Mouse (Mus musculus): ENCODE data around the gene Lig3.

Gene Lig3

GRCm38 (mm10) chr11:82780983-82781903, at the start of gene Lig3:
TSS of gene Lig3 (plus strand) at chr11:82781108.
- DNase-seq (ENCODE audit: low read depth, low spot score): peak; percentile 74

DNA sequence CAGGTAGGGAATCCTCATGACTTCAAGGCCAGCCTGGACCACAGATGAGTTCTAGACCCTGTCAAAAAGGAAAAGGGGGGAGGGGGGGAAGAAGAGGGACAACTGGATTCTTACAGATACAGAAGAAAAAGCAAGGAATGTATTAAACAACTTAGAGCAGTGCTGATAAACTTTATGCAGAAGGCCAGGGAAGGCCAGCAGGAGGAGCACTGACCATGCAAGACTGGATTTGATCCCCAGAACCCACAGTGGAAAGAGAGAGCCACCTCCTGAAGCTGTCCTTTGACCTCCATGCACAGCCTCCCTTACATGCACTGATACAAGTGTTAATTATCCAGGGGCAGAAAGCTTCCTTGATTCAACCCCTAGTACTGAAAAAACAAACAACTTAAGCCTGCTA, 46.7 kb upstream of the Lig3 start:
- no peak for DNase-seq (ENCODE audit: low read depth, low spot score)

- DNase-seq (ENCODE audit: low read depth, low spot score): no peak
Observed at GRCm38 (mm10) chr11:82739006-82739405, 41.9 kb upstream of the Lig3 start.

GRCm38 (mm10) chr11:82746138-82746537, 34.8 kb upstream of the Lig3 start:
- DNase-seq (ENCODE audit: low read depth, low spot score): peak; percentile 53

GRCm38 (mm10) chr11:82746857-82747366, 34.0 kb upstream of the Lig3 start:
- DNase-seq (ENCODE audit: low read depth, low spot score): no peak

- DNase-seq (ENCODE audit: low read depth, low spot score): no peak
Observed at GRCm38 (mm10) chr11:82752349-82753115, 28.4 kb upstream of the Lig3 start.

DNA sequence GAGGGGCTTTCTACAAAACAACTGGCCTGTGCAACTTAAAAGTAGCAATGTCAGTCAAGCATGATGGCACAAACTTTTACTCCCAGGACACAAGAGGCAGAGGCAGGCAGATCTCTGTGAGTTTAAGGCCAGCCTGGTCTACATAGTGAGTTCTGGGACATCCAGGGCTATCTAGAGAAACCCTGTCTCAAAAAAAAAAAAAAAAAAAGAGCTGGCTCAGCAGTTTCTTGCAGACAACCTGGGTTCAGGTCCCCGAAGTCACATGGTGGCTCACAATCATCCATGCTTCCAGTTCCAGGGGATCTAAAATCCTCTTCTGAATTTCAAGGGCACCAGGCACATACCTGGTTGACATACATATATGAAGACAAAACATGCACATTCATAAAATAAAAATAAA, 25.0 kb upstream of the Lig3 start:
- DNase-seq (ENCODE audit: low read depth, low spot score): no peak

DNA sequence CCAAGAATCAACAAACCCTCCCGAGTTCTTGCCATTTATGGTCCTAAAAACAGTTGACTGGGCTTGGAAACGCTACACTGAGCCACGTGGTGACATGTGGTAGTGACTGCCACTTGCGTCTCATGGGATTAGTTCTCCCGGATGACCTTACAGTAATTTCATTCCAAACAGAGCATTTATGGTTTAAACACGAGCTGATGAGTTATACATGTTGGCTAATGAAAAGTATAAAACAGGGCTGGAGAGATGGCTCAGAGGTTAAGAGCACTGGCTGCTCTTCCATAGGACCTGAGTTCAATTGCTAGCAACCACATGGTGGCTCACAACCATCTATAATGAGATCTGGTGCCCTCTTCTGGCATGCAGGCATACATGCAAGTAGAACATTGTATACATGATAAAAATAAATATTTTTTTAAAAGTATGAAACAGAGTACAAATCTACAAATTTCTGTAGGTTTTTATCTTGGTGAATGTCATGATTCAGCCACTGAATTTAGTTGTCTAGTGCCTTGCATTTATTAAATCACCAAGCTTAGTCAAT, 18.6 kb upstream of the Lig3 start:
- DNase-seq (ENCODE audit: low read depth, low spot score): no peak

DNA sequence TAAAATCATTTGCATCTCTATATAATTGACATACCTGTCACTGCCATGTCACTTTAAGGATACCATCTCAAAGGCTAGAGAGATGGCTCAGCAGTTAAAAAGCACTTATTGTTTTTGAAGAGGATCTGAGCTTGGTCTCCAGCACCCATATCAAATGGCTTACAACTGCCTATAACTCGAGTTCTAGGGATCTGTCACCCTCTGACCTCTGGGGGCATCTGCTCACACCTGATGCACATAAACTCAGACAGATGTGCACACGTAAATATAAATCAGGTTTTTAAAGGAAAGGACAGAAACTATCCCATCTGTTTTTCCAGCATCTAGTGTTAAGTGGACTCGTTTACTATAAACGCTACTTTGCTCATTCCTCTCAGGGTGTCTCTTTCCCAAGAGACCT, 17.6 kb upstream of the Lig3 start:
- no peak for DNase-seq (ENCODE audit: low read depth, low spot score)

DNA sequence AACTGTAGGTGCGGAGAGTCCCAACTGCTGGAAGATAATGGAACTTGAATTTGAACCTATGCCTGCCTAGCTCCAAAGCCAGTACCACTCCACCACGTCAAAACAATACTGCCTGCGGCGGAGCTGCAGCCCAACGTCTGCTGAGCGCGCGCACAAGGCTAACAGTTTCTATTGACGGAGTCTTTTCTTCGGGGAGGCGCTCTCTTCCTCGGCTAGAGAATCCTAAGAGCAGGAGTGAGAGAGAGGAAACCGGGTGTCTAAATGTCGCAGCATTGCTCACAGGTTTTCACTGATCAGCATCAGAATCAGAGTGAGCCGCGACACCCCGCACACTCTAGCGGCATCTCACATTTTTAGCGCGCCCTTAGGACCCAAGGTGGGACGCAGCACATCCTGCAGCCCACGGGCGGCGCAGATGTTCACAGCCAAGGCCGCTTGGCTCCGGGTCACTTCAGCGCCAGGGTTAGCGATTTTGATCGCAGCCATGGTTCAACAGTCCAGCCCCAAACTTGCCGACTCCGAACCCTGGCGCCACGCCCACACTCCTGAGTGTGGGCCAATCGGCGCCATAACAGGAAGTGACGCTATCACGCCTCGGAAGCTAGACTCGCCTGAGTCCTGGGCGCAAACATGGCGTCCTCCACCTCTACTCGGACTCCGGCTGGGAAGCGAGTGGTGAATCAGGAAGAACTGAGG, 17.0 kb upstream of the Lig3 start, which contains the start of the genes Cct6b and Zfp830:
Gene Cct6b (minus strand): TSS at position 580 of the 696 bp plus-strand sequence.
Gene Zfp830 (plus strand): TSS at position 604 of the 696 bp plus-strand sequence.
- DNase-seq (ENCODE audit: low read depth, low spot score): peak; percentile 90

DNA sequence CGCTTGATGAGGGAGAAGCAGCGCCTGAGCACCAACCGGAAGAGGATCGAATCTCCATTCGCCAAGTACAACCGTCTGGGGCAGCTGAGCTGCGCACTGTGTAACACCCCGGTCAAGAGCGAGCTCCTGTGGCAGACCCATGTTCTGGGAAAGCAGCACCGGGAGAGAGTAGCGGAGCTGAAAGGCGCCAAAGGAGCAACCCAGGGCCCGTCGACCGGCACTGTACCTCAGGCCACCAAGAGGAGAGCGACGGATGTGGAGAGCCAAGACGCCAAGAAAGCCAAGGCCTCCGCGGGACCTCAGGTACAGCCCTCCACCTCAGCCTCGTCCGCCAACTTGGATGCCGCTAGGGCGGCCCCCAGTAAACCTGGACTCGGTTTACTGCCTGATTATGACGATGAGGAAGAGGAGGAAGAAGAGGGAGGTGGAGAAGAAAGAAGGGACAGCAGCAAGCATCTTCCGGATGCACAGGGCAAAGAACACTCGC, 16.4 kb upstream of the Lig3 start:
- no peak for DNase-seq (ENCODE audit: low read depth, low spot score)

DNA sequence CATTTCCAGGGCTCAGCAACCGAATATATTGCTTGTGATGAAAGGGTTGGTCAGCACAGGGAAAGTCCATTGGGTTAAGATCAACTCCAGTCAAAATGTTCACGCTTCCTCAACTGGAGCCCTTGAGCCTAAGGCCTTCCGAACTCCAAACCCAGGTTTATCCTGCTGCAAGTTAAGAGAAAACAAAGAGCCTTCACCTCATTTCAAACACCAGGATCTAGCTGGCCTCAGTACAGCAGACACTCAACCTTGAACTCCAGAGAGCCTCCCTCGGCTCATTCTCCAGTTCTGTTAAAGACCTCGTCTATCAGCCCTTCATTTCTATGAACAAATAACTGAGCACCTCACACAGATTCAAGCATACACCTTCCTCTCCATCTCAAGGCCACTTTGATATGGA, 774 bp upstream of the Lig3 start:
- DNase-seq (ENCODE audit: low read depth, low spot score): no peak

DNA sequence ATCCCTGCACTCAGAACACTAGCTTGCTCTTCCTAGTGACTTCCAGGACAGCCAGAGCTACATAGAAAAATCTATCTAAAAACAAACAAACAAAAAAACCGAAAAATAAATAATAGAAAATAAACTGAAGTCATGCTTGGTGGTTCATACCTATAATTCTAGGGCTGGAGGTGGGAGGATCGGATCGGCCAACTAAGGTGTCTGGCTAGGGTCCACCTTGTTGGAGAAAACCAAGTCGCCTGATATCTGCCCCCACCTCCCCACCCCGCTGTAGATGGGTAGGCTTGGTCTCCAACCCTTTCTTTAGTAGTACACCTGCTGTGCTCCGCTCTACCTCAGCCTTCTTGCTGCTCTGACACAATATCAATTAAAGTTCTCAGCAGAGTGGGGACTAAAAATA, 1.3 kb downstream of the Lig3 start:
- DNase-seq (ENCODE audit: low read depth, low spot score): no peak

- DNase-seq (ENCODE audit: low read depth, low spot score): no peak
Observed at GRCm38 (mm10) chr11:82783453-82783852, 2.5 kb downstream of the Lig3 start.

DNA sequence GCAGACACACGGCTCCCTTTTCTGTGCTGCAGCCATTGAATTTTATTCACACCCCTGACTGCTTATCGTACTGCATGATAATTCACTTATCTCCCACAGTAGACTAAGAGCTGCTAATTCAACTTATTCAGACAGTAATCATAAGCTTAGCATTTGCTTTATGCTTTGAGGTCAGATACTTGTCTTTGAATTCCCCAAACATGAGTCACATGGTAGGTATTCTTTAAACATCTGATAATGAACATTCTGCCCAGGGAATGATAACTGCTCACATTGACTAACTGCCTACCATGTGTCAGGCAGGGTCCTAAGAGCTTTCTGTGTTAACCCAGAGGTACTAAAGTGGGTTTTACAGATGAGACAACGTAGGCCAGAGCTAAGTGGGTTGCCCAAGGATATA, 25.7 kb downstream of the Lig3 start:
- no peak for DNase-seq (ENCODE audit: low read depth, low spot score)

- DNase-seq (ENCODE audit: low read depth, low spot score): no peak
Observed at GRCm38 (mm10) chr11:82807370-82807769, 26.5 kb downstream of the Lig3 start.

DNA sequence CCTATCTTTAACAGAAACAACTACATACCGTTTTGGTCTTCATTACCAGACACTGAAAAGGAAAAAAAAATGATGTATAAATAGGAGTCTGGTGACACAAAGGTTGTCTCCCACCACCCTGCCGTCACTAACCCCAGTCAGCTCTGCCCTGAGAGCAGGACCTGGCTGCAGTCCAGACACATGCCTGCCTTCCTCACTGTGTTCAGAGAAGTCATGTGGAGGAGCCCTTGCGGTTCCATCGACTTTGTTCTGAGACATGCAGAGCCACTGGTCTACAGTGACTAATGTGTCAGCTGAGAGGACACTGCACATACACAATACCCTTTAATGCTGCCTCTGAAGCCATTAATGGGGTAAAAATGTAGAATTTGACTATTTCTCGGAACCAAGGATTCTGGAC, 27.6 kb downstream of the Lig3 start:
- no peak for DNase-seq (ENCODE audit: low read depth, low spot score)

GRCm38 (mm10) chr11:82819350-82819749, 38.4 kb downstream of the Lig3 start:
- peak; percentile 73 for DNase-seq (ENCODE audit: low read depth, low spot score)

DNA sequence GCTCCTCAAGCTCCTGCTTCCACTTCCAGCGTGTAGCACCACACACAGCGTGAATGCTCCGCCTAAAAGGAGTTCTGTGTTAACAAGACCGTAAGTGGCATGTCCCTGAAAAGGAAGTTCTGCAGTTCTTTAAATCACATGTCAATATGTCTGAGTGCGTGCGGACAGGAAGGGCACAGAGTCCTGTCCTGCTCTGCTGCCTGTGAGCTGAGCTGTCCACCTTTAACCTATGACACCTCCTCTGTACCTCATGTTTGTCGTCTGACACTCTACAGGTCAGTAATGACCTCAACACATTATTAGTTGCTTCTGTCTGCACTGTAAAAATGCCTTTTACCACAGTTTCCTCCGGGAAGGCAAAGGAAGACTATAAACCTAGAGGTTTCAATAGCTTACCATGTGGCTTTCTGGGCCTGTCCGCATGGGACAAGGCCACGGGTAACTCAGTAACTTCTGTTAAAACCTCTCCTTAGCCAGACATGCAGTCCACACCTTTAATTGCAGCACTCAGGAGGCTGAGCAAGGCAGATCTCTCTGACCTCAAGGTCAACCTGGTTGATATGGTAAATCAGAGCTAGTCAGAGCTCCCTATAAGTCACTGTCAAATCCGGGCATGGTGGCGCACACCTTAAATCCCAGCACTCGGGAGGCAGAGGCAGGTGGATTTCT, 40.0 kb downstream of the Lig3 start:
- no peak for DNase-seq (ENCODE audit: low read depth, low spot score)

- DNase-seq (ENCODE audit: low read depth, low spot score): no peak
Observed at GRCm38 (mm10) chr11:82826818-82827217, 45.9 kb downstream of the Lig3 start.
